Mouse (Mus musculus) MN1 (cell line): ENCODE data around the gene Armc12.
A peak's percentile ranks its signal among the peaks of the same experiment; 100 is the strongest.
"Not testable (repeated sequence)": the region's sequence is repeated elsewhere in the genome, so short reads cannot be mapped to it uniquely, and the experiment has no call there.

Source experiments
- DNase-seq: peaks from one replicate; pipeline ENCODE4 v3.0.0-alpha.2; 2016; ENCODE audit warnings: low spot score

Gene Armc12

GRCm38 (mm10) chr17:28532557-28532956 is 2.0 kb downstream of the Armc12 start:
- no peak for DNase-seq

- no peak for DNase-seq
Measured at GRCm38 (mm10) chr17:28533327-28533726, 2.7 kb downstream of the Armc12 start.

GRCm38 (mm10) chr17:28537881-28538280 is 7.3 kb downstream of the Armc12 start:
- DNase-seq, result no peak

- DNase-seq, result no peak
Measured at GRCm38 (mm10) chr17:28546925-28547324, 16.3 kb downstream of the Armc12 start.

- DNase-seq, result no peak
Measured at GRCm38 (mm10) chr17:28548550-28548949, 17.9 kb downstream of the Armc12 start.

GRCm38 (mm10) chr17:28549111-28549510 is 18.5 kb downstream of the Armc12 start, which contains the start of gene Clpsl2:
Gene Clpsl2 (plus strand): TSS chr17:28549411.
- DNase-seq, result no peak

- peak; percentile 77 for DNase-seq
Measured at GRCm38 (mm10) chr17:28553040-28553793, 22.6 kb downstream of the Armc12 start.

- DNase-seq, result not testable (repeated sequence)
Measured at GRCm38 (mm10) chr17:28554021-28554420, 23.4 kb downstream of the Armc12 start.

- DNase-seq, result peak; percentile 74
Measured at GRCm38 (mm10) chr17:28556635-28557396, 26.2 kb downstream of the Armc12 start.

GRCm38 (mm10) chr17:28557772-28558171 is 27.2 kb downstream of the Armc12 start:
- no peak for DNase-seq

- no peak for DNase-seq
Measured at GRCm38 (mm10) chr17:28560598-28560997, 30.0 kb downstream of the Armc12 start, which contains the start of gene Clps. Gene Clps (minus strand): TSS chr17:28560766.

- DNase-seq, result no peak
Measured at GRCm38 (mm10) chr17:28561613-28562012, 31.0 kb downstream of the Armc12 start.

GRCm38 (mm10) chr17:28565181-28565580 is 34.6 kb downstream of the Armc12 start:
- no peak for DNase-seq

- DNase-seq, result no peak
Measured at GRCm38 (mm10) chr17:28567541-28567940, 36.9 kb downstream of the Armc12 start.

- no peak for DNase-seq
Measured at GRCm38 (mm10) chr17:28571868-28572267, 41.3 kb downstream of the Armc12 start.

GRCm38 (mm10) chr17:28572521-28572920 is 41.9 kb downstream of the Armc12 start:
- DNase-seq, result no peak

- no peak for DNase-seq
Measured at GRCm38 (mm10) chr17:28572941-28573340, 42.3 kb downstream of the Armc12 start.

- DNase-seq, result peak; percentile 86
Measured at GRCm38 (mm10) chr17:28575244-28576125, 44.9 kb downstream of the Armc12 start, which contains the start of gene Lhfpl5. Gene Lhfpl5 (plus strand): TSS chr17:28575641.

GRCm38 (mm10) chr17:28580396-28580795 is 49.8 kb downstream of the Armc12 start:
- DNase-seq, result peak; percentile 56

- DNase-seq, result no peak
Measured at GRCm38 (mm10) chr17:28581056-28581455, 50.5 kb downstream of the Armc12 start.

GRCm38 (mm10) chr17:28586509-28586908 is 55.9 kb downstream of the Armc12 start:
- DNase-seq, result no peak

- DNase-seq, result no peak
Measured at GRCm38 (mm10) chr17:28588591-28588990, 58.0 kb downstream of the Armc12 start.
